Mouse (Mus musculus) stomach, embryonic 15.5 days (tissue): ENCODE results near the gene Cyfip2. TPM values are rescaled to one million over a fixed set of nuclear protein-coding genes. Genes with fewer than 3 reads are reported as not detected.

ENCODE experiments used
- ATAC-seq: fragments of 200-750 bp; cut with Nextera tagmentation; 2 replicates; pipeline ENCODE4 v1.8.0; 2017; ENCODE audit warnings: low read depth, moderate number of reproducible peaks, moderate TSS enrichment; ENCODE audit not compliant: insufficient read depth, low FRiP score
- H3K27ac ChIP-seq: fragments of 300-500 bp; sonication (generic); 2 replicates; pipeline ENCODE4 v1.5.1; 2015; ENCODE audit warnings: mild to moderate bottlenecking, inconsistent platforms
- H3K27me3 ChIP-seq: fragments of 300-500 bp; sonication (generic); replicated peaks from 2 replicates; pipeline ENCODE4 v1.6.1; 2015; ENCODE audit warnings: inconsistent platforms
- H3K36me3 ChIP-seq: fragments of 300-500 bp; sonication (generic); 2 replicates; pipeline ENCODE4 v1.6.1; 2015; ENCODE audit warnings: inconsistent platforms
- H3K4me1 ChIP-seq: fragments of 300-500 bp; sonication (generic); 2 replicates; pipeline ENCODE4 v1.6.1; 2015; ENCODE audit warnings: inconsistent platforms
- H3K4me2 ChIP-seq: fragments of 300-500 bp; sonication (generic); 2 replicates; pipeline ENCODE4 v1.6.1; 2015; ENCODE audit warnings: mild to moderate bottlenecking, inconsistent platforms
- H3K4me3 ChIP-seq: fragments of 300-500 bp; sonication (generic); replicated peaks from 2 replicates; pipeline ENCODE4 v1.5.1; 2015; ENCODE audit warnings: inconsistent platforms
- H3K9ac ChIP-seq: fragments of 300-500 bp; sonication (generic); 2 replicates; pipeline ENCODE4 v1.6.1; 2015; ENCODE audit warnings: inconsistent platforms
- H3K9me3 ChIP-seq: fragments of 300-500 bp; sonication (generic); 2 replicates; pipeline ENCODE4 v1.6.1; 2016; ENCODE audit warnings: inconsistent platforms
- WGBS: fragments of 180-500 bp; shearing (Covaris S2); methylation state at CpG from one replicate; pipeline ENCODE4 v1.1.7; 2015; 5-methylcytosine and 5-hydroxymethylcytosine counted together
- polyA plus RNA-seq: library from polyadenylated mRNA; unstranded; fragments of >200 nt; fragmentation: Nextera tagmentation; extraction: Ambion mirVana; gene quantifications from 2 replicates; pipeline ENCODE4 v1.2.1, GENCODE M21; 2015

Gene Cyfip2
- polyA plus RNA-seq, 1 experiment from 2014 or later, result 7.3 TPM

DNA sequence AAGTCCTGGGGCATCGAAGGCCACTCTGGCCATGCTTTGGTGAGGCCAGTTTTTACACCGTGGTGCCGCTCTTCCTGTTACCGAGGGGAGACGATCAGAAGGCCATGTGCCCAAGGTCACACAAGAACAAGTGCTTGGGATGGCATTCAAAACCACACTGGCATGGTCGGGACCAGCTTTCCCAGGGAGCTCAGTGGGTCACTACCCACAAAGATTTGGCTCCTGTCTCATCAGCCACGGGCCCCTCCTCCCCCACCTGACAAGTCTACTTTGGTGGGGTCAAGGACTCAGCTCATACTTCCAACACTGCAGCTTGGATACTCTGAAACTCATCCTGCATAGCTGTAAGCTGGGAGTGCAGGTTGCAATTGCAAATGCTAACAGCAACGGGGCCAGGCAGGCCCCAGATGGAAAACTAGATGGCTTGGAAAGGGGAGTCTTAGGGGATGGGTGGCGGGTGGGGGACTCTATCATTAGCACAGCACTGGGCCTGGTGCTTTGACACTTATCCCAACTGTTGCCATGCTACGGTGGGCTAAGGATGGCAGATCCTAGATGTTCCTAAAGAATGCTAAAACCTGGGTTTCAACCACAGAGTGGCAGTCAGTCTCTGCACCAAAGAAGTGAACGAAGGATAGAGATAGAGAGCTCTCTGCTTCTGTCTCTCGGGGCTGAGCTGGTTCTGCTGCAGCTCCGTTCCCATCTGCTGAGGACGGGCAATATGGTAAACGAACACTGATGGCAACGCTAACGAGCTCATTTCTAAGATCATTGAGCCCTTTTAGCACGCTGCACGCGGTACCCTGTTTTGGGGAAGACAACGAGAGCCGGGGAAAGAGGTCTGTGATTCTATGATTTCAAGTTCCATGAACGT, 67.7 kb downstream of the Cyfip2 start:
- no peak overlapping the region for H3K27ac ChIP-seq
- no peaks in the 10 kb centered on the region for H3K27me3 ChIP-seq
- no peak overlapping the region for H3K4me3 ChIP-seq
- no peak for ATAC-seq
- H3K9ac ChIP-seq, result no peak overlapping the region
- H3K4me2 ChIP-seq, result no peak overlapping the region
- no peaks in the 10 kb centered on the region for H3K4me1 ChIP-seq
- H3K36me3 ChIP-seq, result no peaks in the 10 kb centered on the region
- no peaks in the 10 kb centered on the region for H3K9me3 ChIP-seq
- WGBS, result 91% methylated on average over 23 of the region's 23 CpGs

DNA sequence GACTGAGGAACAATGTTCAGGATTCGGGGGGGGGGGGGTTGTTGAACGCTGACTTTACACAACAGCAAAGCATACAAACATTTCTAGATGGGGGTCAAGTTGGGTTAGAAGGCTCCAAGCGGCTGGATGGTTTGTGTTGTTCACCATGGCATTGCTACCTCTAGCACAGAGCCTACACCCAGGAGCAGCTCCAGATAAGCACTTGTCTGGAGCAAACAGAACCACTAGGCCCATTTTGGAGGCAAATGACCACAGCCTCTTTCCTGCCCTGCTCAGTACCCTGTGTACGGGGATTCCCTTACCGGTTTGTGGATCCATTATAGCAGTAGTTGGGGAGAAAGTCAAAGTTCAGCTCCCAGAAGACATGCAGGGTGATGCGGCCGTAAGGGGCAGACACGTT, 70.7 kb downstream of the Cyfip2 start:
- no peaks in the 10 kb centered on the region for H3K36me3 ChIP-seq
- ATAC-seq, result no peak; the same call in 1 of the 2 replicates
- H3K4me1 ChIP-seq, result no peaks in the 10 kb centered on the region
- H3K9me3 ChIP-seq, result no peaks in the 10 kb centered on the region
- whole genome bisulfite sequencing, result 88% methylated on average over 8 of the region's 8 CpGs
- no peak overlapping the region for H3K27ac ChIP-seq
- no peak overlapping the region for H3K4me2 ChIP-seq
- H3K4me3 ChIP-seq, result no peak overlapping the region
- no peaks in the 10 kb centered on the region for H3K27me3 ChIP-seq
- no peak overlapping the region for H3K9ac ChIP-seq

DNA sequence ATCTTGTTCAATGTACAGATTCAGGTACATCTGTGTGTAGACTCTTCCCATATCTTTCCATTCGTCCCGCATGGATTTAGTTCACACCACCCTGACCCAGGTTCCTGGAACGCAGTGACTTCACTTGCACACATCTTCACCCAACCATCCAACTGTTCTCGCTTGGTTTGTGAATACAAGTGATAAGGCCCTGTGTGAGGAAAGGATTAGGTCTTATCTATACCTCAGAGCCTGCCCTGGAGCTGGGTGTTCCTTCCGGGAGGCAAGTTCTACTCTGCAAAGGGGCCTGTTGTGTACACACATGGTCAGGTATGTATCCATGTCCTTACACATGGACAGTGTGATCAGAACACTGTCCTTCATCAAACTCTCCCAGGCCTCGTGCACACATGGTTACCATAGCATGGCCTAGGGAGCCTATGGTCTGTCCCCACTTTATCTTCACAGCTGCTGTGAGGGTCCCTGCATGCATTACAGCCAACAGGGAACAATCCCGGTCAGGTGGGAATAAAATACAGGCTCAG, 71.4 kb downstream of the Cyfip2 start:
- no peak overlapping the region for H3K27ac ChIP-seq
- WGBS, result 81% methylated on average over 7 of the region's 7 CpGs
- no peak overlapping the region for H3K4me3 ChIP-seq
- H3K27me3 ChIP-seq, result no peaks in the 10 kb centered on the region
- H3K4me1 ChIP-seq, result no peaks in the 10 kb centered on the region
- no peak overlapping the region for H3K9ac ChIP-seq
- H3K9me3 ChIP-seq, result no peaks in the 10 kb centered on the region
- no peak overlapping the region for H3K4me2 ChIP-seq
- no peaks in the 10 kb centered on the region for H3K36me3 ChIP-seq
- peak; percentile 90 for ATAC-seq

DNA sequence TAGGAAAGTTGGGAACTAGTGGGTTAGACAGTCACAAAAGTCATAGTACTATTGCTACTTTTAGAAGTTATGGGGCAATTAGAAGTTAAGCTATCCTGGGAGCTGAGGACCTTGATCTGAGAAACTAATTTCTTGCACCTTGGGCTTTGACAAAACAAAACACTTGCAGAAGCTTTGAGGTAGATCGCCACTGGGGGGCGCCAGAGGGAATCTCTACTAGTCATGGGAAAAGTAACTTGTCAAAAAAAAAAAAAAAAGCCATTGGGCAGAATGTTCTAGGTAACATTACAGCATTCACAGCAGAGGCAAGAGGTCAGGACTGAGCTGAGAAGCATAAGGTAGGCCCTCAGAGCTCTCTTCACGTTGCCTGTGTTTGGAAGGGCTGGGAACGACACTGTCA, 75.7 kb downstream of the Cyfip2 start:
- Histone ChIP-seq H3K9me3 (no peaks in the 10 kb centered on the region), H3K36me3 (no peaks in the 10 kb centered on the region), H3K4me1 (no peaks in the 10 kb centered on the region), H3K4me3 (no peak overlapping the region), H3K4me2 (no peak overlapping the region), H3K9ac (no peak overlapping the region), H3K27ac (no peak overlapping the region), H3K27me3 (no peaks in the 10 kb centered on the region)
- no peak for ATAC-seq
- WGBS, result 36% methylated on average over 4 of the region's 4 CpGs

DNA sequence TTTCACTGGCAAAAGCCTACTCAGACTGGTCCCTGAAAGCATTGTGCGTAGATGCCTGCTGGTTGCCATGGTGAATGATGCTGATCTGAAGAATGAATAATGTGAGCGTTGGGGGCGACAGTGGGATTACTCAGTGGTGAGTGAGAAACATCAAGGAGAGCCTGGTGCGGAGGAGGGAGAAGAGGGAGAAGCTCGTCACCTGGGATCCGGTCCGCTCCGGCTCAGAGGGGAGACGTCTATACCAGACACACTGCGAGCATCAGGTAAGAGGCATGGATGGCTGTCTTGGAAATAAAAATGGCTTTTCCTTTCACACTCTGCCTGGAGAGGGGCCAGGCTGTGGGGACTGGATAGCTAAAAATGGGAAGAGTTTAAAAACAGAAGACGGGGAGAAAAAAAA, 77.3 kb downstream of the Cyfip2 start, which contains the start of gene Fndc9:
TSS of gene Fndc9 (plus strand) at position 198 of the 400 bp plus-strand sequence.
- no peaks in the 10 kb centered on the region for H3K36me3 ChIP-seq
- H3K9me3 ChIP-seq, result no peaks in the 10 kb centered on the region
- H3K27ac ChIP-seq, result no peak within 1 kb of the TSS
- no peak for ATAC-seq
- 68% methylated on average over 11 of the region's 11 CpGs for WGBS
- no peaks in the 10 kb centered on the region for H3K4me1 ChIP-seq
- H3K9ac ChIP-seq, result no peak within 1 kb of the TSS
- H3K27me3 ChIP-seq, result no peaks in the 10 kb centered on the region
- H3K4me3 ChIP-seq, result no peak within 1 kb of the TSS
- no peak within 1 kb of the TSS for H3K4me2 ChIP-seq

DNA sequence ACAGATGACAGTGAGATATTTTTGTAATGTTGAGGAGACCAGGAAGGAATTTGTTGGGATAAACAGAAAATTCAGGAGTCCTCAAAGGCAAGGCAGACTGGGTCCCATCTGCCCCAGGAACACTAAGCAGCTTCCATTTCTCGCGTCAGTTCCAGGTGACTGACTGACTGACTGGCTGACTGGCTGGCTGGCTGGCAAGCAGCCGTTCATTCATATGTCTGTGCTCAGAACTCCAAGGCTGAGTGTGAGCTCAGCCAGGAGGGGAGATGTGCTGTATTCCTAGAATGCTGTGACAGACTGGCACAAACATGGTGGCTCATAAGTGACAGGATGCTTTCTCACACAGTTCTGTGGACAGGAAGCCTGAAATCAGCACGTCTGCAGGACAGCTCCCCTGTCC, 78.7 kb downstream of the Cyfip2 start:
- Histone ChIP-seq H3K4me2 (no peak overlapping the region), H3K27ac (no peak overlapping the region), H3K9ac (no peak overlapping the region), H3K36me3 (no peaks in the 10 kb centered on the region), H3K9me3 (no peaks in the 10 kb centered on the region), H3K27me3 (no peaks in the 10 kb centered on the region), H3K4me3 (no peak overlapping the region), H3K4me1 (no peaks in the 10 kb centered on the region)
- 82% methylated on average over 4 of the region's 4 CpGs for WGBS
- no peak for ATAC-seq

DNA sequence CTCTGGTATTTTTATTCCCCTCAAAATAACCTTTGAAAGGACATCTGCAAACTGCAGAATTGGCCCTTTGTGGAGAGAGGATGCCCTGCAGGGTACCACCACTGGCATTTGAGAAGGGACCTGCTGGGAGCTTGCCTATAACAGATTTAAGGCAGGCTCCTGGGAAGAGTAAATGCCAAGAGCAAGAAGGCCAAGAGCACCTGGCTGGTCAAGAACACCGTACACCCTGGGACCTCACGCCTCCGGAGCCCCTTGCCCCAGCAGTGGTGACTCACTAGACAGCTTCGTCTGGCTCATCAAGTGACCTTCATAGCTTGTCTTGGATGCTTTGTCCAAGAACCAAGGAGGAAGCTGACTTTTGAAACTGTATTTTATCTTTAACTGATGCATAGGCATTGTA, 79.9 kb downstream of the Cyfip2 start:
- ATAC-seq, result no peak
- no peaks in the 10 kb centered on the region for H3K27me3 ChIP-seq
- H3K4me2 ChIP-seq, result no peak overlapping the region
- no peaks in the 10 kb centered on the region for H3K4me1 ChIP-seq
- H3K9me3 ChIP-seq, result no peaks in the 10 kb centered on the region
- no peaks in the 10 kb centered on the region for H3K36me3 ChIP-seq
- 89% methylated on average over 4 of the region's 4 CpGs for WGBS
- no peak overlapping the region for H3K9ac ChIP-seq
- H3K27ac ChIP-seq, result no peak overlapping the region
- H3K4me3 ChIP-seq, result no peak overlapping the region

DNA sequence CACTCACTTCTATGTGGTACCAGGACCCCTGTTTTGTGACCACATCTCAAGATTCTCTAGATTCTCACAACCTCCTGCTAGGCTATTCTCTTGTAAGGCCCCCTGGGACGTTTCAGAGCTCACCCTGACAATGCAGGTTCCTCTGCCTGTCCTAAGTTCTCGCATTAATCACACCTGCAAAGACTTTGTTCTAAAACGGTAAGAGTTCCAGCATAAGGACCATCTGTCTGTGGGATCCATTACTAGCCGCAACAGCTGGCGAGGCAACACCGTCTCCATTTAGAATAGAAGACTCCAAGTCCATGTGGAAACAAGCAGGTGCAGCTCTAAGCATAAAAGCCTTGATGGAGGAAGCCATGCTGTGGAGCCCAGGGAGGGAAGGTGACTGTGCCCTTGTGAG, 82.5 kb downstream of the Cyfip2 start:
- no peak for ATAC-seq
- Histone ChIP-seq H3K27me3 (no peaks in the 10 kb centered on the region), H3K4me2 (no peak overlapping the region), H3K4me3 (no peak overlapping the region), H3K9ac (no peak overlapping the region), H3K36me3 (no peaks in the 10 kb centered on the region), H3K9me3 (no peaks in the 10 kb centered on the region), H3K27ac (no peak overlapping the region), H3K4me1 (no peaks in the 10 kb centered on the region)
- 71% methylated on average over 6 of the region's 6 CpGs for WGBS

DNA sequence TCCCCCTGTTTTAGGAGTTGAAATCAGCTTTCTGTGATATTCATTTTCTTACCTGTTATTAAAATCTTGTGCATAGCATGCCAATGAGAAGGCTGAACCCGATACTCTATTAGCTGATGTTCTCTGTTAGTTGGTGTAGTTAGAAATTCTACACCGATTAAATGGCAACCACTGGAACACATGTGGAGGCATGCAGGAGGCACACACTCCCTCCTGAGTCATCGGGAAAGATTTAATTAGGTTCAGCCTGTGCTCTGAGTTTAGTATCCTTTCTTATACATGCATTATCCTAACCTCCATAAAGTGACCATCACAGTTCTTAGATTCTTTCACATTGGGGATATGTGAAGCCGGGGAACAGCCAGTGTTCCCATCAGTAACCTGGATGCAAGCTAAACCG, 87.3 kb downstream of the Cyfip2 start:
- Histone ChIP-seq H3K9me3 (no peaks in the 10 kb centered on the region), H3K27ac (no peak overlapping the region), H3K36me3 (no peaks in the 10 kb centered on the region), H3K4me3 (no peak overlapping the region), H3K4me1 (no peaks in the 10 kb centered on the region), H3K9ac (no peak overlapping the region), H3K4me2 (no peak overlapping the region), H3K27me3 (no peaks in the 10 kb centered on the region)
- no peak for ATAC-seq
- 82% methylated on average over 5 of the region's 5 CpGs for WGBS

DNA sequence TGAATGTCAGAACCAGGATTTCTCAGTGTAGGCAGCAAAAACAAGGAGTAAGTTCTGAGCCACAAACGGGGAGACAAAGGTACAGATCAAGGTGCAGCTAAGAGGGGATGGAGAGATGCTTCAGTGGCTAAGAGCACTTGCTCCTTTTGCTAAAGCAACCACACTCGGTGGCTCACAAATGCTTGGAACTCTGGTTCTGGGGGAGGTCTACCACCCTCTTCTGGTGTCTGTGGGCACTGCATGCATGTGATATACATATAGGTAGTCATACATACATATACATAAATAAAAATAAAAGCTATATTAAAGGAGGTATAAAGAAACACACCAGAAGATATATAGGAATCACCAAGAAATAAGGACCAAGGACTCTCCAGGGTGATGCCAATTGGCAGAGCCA, 89.1 kb downstream of the Cyfip2 start:
- ATAC-seq, result no peak
- no peaks in the 10 kb centered on the region for H3K27me3 ChIP-seq
- H3K4me2 ChIP-seq, result no peak overlapping the region
- WGBS, result 77% methylated on average over 2 of the region's 2 CpGs
- H3K36me3 ChIP-seq, result no peaks in the 10 kb centered on the region
- no peak overlapping the region for H3K9ac ChIP-seq
- H3K27ac ChIP-seq, result no peak overlapping the region
- no peaks in the 10 kb centered on the region for H3K4me1 ChIP-seq
- H3K9me3 ChIP-seq, result no peaks in the 10 kb centered on the region
- H3K4me3 ChIP-seq, result no peak overlapping the region

DNA sequence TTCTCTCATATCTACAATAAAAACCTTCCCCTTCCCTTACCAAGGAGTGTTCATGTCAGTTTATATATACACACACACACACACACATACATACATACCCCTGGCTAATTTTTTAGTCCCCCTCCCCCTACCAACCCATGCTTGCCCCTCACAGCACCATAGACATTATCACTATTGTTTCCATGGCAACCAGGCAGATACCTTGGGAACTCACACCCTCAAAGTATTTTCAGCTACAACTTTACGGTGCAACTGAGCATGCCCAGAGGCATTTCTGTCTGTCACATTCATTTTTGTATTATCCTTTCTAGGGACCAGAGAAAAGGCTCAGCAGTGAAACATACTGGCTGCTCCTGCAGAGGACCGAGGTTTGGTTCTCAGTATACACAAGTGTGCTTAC, 92.4 kb downstream of the Cyfip2 start:
- Histone ChIP-seq H3K9ac (no peak overlapping the region), H3K4me3 (no peak overlapping the region), H3K4me1 (peaks cover 3% of the 10 kb centered on the region), H3K9me3 (no peaks in the 10 kb centered on the region), H3K27ac (no peak overlapping the region), H3K36me3 (no peaks in the 10 kb centered on the region), H3K27me3 (no peaks in the 10 kb centered on the region), H3K4me2 (no peak overlapping the region)
- no peak for ATAC-seq
- WGBS, result 73% methylated on average over 2 of the region's 2 CpGs

DNA sequence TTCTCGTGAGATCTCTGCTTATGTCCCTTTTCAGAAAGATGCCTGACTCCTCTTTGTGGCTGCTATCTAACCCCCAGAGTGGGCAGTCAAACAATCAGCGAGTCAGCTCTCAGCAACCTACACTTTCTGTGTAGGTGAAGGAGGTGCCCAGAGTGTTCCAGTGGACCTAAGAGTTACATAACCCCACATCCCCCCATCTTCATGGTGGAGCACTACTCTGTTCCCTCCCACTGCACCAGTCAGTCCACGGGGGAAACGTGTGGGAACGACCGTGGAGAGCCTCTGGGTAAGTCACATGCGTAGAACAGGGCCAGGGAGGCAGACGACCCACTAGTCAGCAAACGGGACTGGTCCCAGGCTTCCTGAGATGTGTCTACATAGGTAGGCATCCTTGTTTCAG, 93.3 kb downstream of the Cyfip2 start:
- no peak for ATAC-seq
- Histone ChIP-seq H3K9ac (no peak overlapping the region), H3K36me3 (no peaks in the 10 kb centered on the region), H3K4me1 (peaks cover 10% of the 10 kb centered on the region), H3K4me2 (no peak overlapping the region), H3K27ac (no peak overlapping the region), H3K4me3 (no peak overlapping the region), H3K27me3 (no peaks in the 10 kb centered on the region), H3K9me3 (no peaks in the 10 kb centered on the region)
- 85% methylated on average over 9 of the region's 9 CpGs for WGBS
